Mouse (Mus musculus) heart, postnatal 0 days (tissue): ENCODE results near the gene Jakmip3. TPM values are rescaled to one million over a fixed set of nuclear protein-coding genes. Genes with fewer than 3 reads are reported as not detected.

Source experiments
- ATAC-seq: fragments of 200-750 bp; cut with Nextera tagmentation; 2 replicates; pipeline ENCODE4 v1.8.0; 2017; ENCODE audit warnings: low read depth, moderate number of reproducible peaks, moderate library complexity; ENCODE audit not compliant: insufficient read depth
- DNase-seq: peaks from one replicate; pipeline ENCODE4 v3.0.0-alpha.2; 2016; ENCODE audit warnings: low spot score
- H3K27ac ChIP-seq: fragments of 300-500 bp; sonication (generic); 2 replicates; pipeline ENCODE4 v1.5.1; 2014; ENCODE audit warnings: low read depth, mild to moderate bottlenecking
- H3K27me3 ChIP-seq: fragments of 300-500 bp; sonication (generic); 2 replicates; pipeline ENCODE4 v1.6.1; 2014; ENCODE audit warnings: low read length, mixed read lengths; ENCODE audit not compliant: control insufficient read depth, insufficient read depth
- H3K36me3 ChIP-seq: fragments of 300-500 bp; sonication (generic); replicated peaks from 2 replicates; pipeline ENCODE4 v1.6.1; 2014; ENCODE audit warnings: low read length, mixed read lengths; ENCODE audit not compliant: control insufficient read depth, insufficient read depth
- H3K4me1 ChIP-seq: fragments of 300-500 bp; sonication (generic); 2 replicates; pipeline ENCODE4 v1.6.1; 2014; ENCODE audit warnings: antibody characterized with exemption; ENCODE audit not compliant: control insufficient read depth, insufficient read depth
- H3K4me2 ChIP-seq: fragments of 300-500 bp; sonication (generic); 2 replicates; pipeline ENCODE4 v1.6.1; 2014; ENCODE audit warnings: low read depth, mild to moderate bottlenecking, low read length, moderate library complexity
- H3K4me3 ChIP-seq: fragments of 300-500 bp; sonication (generic); 2 replicates; pipeline ENCODE4 v1.5.1; 2014; ENCODE audit warnings: low read depth, low read length
- H3K9ac ChIP-seq: fragments of 300-500 bp; sonication (generic); replicated peaks from 2 replicates; pipeline ENCODE4 v1.6.1; 2014; ENCODE audit warnings: low read depth, low read length, mixed read lengths
- H3K9me3 ChIP-seq: fragments of 300-500 bp; sonication (generic); replicated peaks from 2 replicates; pipeline ENCODE4 v1.6.1; 2016; ENCODE audit warnings: low read length; ENCODE audit not compliant: control insufficient read depth
- CTCF ChIP-seq: IDR thresholded peaks from 2 replicates; pipeline ENCODE4 v1.5.1; 2016; ENCODE audit warnings: antibody characterized with exemption, control low read depth, low read depth
- EP300 ChIP-seq: IDR thresholded peaks from 2 replicates; pipeline ENCODE4 v1.6.1; 2016; ENCODE audit warnings: antibody characterized with exemption, low read depth
- WGBS: fragments of 180-500 bp; shearing (Covaris S2); extraction: QIAGEN DNeasy Blood & Tissue Kit; methylation state at CpG from one replicate; pipeline ENCODE4 v1.1.7; 2014; 5-methylcytosine and 5-hydroxymethylcytosine counted together
- polyA plus RNA-seq: library from polyadenylated mRNA; unstranded; fragments of >200 nt; fragmentation: Nextera tagmentation; extraction: Ambion mirVana; gene quantifications from 2 replicates; pipeline ENCODE4 v1.2.1, GENCODE M21; 2015
- total RNA-seq: library from RNA; depleted of rRNA; stranded (reverse); fragments of >200 nt; gene quantifications from 2 replicates; pipeline ENCODE4 v1.2.3, GENCODE M21; 2014; ENCODE audit warnings: low replicate concordance

The Jakmip3 gene
- total and polyA plus RNA-seq, 2 experiments from 2014 or later, result not detected

GRCm38 (mm10) chr7:139093124-139093523 is 152.6 kb downstream of the Jakmip3 start:
- TF ChIP-seq EP300 (no peak), CTCF (no peak)
- H3K27ac ChIP-seq, result no peak overlapping the region
- no peak for DNase-seq
- H3K4me2 ChIP-seq, result no peak overlapping the region
- no peaks in the 10 kb centered on the region for H3K4me1 ChIP-seq
- no peak for ATAC-seq
- H3K9ac ChIP-seq, result no peak overlapping the region
- H3K4me3 ChIP-seq, result no peak overlapping the region
- H3K36me3 ChIP-seq, result no peaks in the 10 kb centered on the region
- H3K9me3 ChIP-seq, result no peaks in the 10 kb centered on the region
- H3K27me3 ChIP-seq, result peaks cover 14% of the 10 kb centered on the region
- WGBS, result 89% methylated on average over 5 of the region's 5 CpGs

- peaks cover 8% of the 10 kb centered on the region for H3K27me3 ChIP-seq
- no peak overlapping the region for H3K4me2 ChIP-seq
- no peak overlapping the region for H3K4me3 ChIP-seq
- H3K9ac ChIP-seq, result no peak overlapping the region
- no peak for TF ChIP-seq CTCF
- no peak for TF ChIP-seq EP300
- no peak for ATAC-seq
- DNase-seq, result no peak
- 71% methylated on average over 7 of the region's 7 CpGs for WGBS
- no peak overlapping the region for H3K27ac ChIP-seq
- no peaks in the 10 kb centered on the region for H3K9me3 ChIP-seq
- no peaks in the 10 kb centered on the region for H3K4me1 ChIP-seq
- no peaks in the 10 kb centered on the region for H3K36me3 ChIP-seq
Measured at GRCm38 (mm10) chr7:139093781-139094180, 153.3 kb downstream of the Jakmip3 start.

DNA sequence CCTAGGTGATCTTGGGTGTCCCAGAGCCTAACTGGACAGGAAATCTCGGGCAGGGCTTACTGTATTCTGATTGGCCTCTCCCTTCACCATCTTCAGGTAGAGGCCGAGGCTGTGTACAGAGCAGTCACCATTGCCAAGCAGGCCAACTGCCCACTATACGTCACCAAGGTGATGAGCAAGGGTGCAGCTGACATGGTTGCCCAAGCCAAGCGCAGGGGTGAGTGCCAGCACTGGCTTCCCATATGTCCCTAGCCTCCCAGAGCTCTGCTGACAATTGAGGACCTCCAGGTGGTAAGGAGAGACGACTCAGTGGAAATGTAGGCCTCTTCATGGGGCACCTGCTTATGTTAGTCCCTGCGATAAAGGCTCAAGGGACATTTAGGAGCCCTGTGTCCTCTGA is 154.2 kb downstream of the Jakmip3 start:
- no peak overlapping the region for H3K9ac ChIP-seq
- ATAC-seq (no peak), DNase-seq (no peak)
- peaks cover 2% of the 10 kb centered on the region; the same call in 1 of the 2 replicates for H3K27me3 ChIP-seq
- TF ChIP-seq CTCF, result no peak
- TF ChIP-seq EP300, result no peak
- no peaks in the 10 kb centered on the region for H3K4me1 ChIP-seq
- no peak overlapping the region for H3K4me3 ChIP-seq
- 80% methylated on average over 6 of the region's 6 CpGs for WGBS
- no peak overlapping the region for H3K27ac ChIP-seq
- H3K9me3 ChIP-seq, result no peaks in the 10 kb centered on the region
- H3K4me2 ChIP-seq, result no peak overlapping the region
- H3K36me3 ChIP-seq, result no peaks in the 10 kb centered on the region

DNA sequence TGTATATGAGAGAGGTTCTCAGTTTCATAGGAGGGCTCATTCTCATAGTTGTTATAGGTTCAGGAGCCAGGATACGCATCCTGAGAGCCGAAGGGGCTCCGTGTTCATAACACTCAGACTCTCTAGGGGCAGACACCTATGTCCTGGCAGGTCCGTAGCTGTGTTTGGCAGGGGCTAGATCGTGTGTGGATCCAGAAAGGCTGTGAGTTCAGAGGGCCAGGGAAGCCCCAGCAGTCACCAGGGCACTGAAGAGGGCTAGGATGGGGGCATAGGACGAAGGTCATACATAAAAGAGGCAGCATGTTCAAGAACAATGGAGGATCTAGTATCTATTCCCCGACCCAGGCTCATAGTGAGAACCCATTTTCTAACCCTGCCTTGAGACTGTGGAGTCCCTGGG is 154.8 kb downstream of the Jakmip3 start:
- no peak overlapping the region for H3K27ac ChIP-seq
- no peaks in the 10 kb centered on the region; the same call in 1 of the 2 replicates for H3K27me3 ChIP-seq
- no peaks in the 10 kb centered on the region for H3K4me1 ChIP-seq
- TF ChIP-seq EP300 (no peak), CTCF (no peak)
- no peak overlapping the region for H3K4me2 ChIP-seq
- H3K9ac ChIP-seq, result no peak overlapping the region
- DNase-seq, result no peak
- H3K4me3 ChIP-seq, result no peak overlapping the region
- WGBS, result 84% methylated on average over 7 of the region's 7 CpGs
- ATAC-seq, result no peak
- no peaks in the 10 kb centered on the region for H3K9me3 ChIP-seq
- H3K36me3 ChIP-seq, result no peaks in the 10 kb centered on the region

GRCm38 (mm10) chr7:139096399-139096798 is 155.9 kb downstream of the Jakmip3 start:
- no peak overlapping the region for H3K9ac ChIP-seq
- TF ChIP-seq CTCF (no peak), EP300 (no peak)
- no peak for ATAC-seq
- no peaks in the 10 kb centered on the region for H3K36me3 ChIP-seq
- H3K4me2 ChIP-seq, result no peak overlapping the region
- no peak overlapping the region for H3K4me3 ChIP-seq
- no peaks in the 10 kb centered on the region for H3K9me3 ChIP-seq
- no peaks in the 10 kb centered on the region for H3K27me3 ChIP-seq
- H3K27ac ChIP-seq, result no peak overlapping the region
- 85% methylated on average over 6 of the region's 6 CpGs for WGBS
- no peaks in the 10 kb centered on the region for H3K4me1 ChIP-seq
- no peak for DNase-seq

- ATAC-seq, result no peak
- Histone ChIP-seq H3K4me1 (no peaks in the 10 kb centered on the region), H3K9ac (no peak overlapping the region), H3K27ac (no peak overlapping the region), H3K4me2 (no peak overlapping the region), H3K4me3 (no peak overlapping the region), H3K9me3 (no peaks in the 10 kb centered on the region), H3K36me3 (no peaks in the 10 kb centered on the region), H3K27me3 (no peaks in the 10 kb centered on the region)
- WGBS, result 57% methylated on average over 12 of the region's 12 CpGs
- TF ChIP-seq CTCF, result no peak
- no peak for TF ChIP-seq EP300
- no peak for DNase-seq
Measured at GRCm38 (mm10) chr7:139100531-139101095, 160.1 kb downstream of the Jakmip3 start.
